Mouse (Mus musculus) cerebellum, adult 2 months (tissue): ENCODE results near the gene Cds1. TPM values are rescaled to one million over a fixed set of nuclear protein-coding genes. Genes with fewer than 3 reads are reported as not detected.

Experiments used
- DNase-seq, 2 experiments: peaks; one replicate each; pipeline ENCODE4 v3.0.0; 2021
- H3K27ac ChIP-seq: fragments of 200-500 bp; 2 replicates; pipeline ENCODE4 v1.5.1; 2012; ENCODE audit warnings: low read length, control low read depth, inconsistent platforms; ENCODE audit not compliant: insufficient read depth
- H3K27me3 ChIP-seq: fragments of 200-500 bp; 2 replicates; pipeline ENCODE4 v1.6.1; 2012; ENCODE audit warnings: inconsistent platforms, mild to moderate bottlenecking, low read length, moderate library complexity; ENCODE audit not compliant: control insufficient read depth, insufficient read depth
- H3K4me1 ChIP-seq: fragments of 200-500 bp; 2 replicates; pipeline ENCODE4 v1.6.1; 2011; ENCODE audit warnings: low read length; ENCODE audit not compliant: control insufficient read depth, insufficient read depth
- H3K4me3 ChIP-seq: fragments of 200-500 bp; replicated peaks from 2 replicates; pipeline ENCODE3; 2011; ENCODE audit warnings: mild to moderate bottlenecking, low read depth, low read length, control low read depth; ENCODE audit not compliant: insufficient read depth
- CTCF ChIP-seq: fragments of 200-500 bp; IDR thresholded peaks from 2 replicates; pipeline ENCODE4 v1.5.1; 2011; ENCODE audit warnings: low read depth, mild to moderate bottlenecking, control low read depth, low read length, moderate library complexity, borderline replicate concordance; ENCODE audit not compliant: insufficient read depth
- POLR2A ChIP-seq: fragments of 200-500 bp; IDR thresholded peaks from 2 replicates; pipeline ENCODE4 v1.6.1; 2011; ENCODE audit warnings: low read length, control low read depth, borderline replicate concordance; ENCODE audit not compliant: insufficient read depth
- WGBS: fragments of 180-500 bp; shearing (Covaris S2); methylation state at CpG from one replicate; pipeline ENCODE4 v1.1.7; 2018; 5-methylcytosine and 5-hydroxymethylcytosine counted together
- polyA plus RNA-seq: library from polyadenylated mRNA; depleted of rRNA; stranded (reverse); fragments of >200 nt; gene quantifications from 2 replicates; pipeline ENCODE4 v1.2.3, GENCODE M21; 2012

The Cds1 gene
- polyA plus RNA-seq, 1 experiment: 97.8 TPM

DNA sequence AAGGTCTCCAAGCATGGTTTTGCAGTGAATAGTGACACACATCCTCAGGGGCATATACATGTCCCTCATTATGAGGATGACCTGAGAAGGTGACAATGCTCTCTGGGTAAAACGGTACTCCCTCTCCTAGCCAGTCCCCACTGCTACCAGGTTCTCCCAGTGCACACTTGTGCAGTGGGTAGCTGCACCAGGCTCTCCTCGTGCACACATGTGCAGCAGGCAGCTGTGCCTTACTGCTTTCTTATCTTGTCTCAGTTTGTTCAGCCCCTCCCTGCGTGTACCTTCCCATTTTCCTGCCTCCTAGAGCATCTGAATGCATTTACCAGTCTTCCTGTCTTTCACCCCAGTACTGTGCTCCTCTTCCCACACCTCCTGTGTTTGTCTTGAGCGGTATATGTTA lies 27.7 kb downstream of the Cds1 start:
- H3K4me1 ChIP-seq: no peaks in the 10 kb centered on the region
- 79% methylated on average over 4 of the region's 4 CpGs for WGBS
- no peak for DNase-seq
- H3K27ac ChIP-seq: no peak overlapping the region
- no peak overlapping the region for H3K4me3 ChIP-seq
- H3K27me3 ChIP-seq: no peaks in the 10 kb centered on the region
- TF ChIP-seq POLR2A (no peak), CTCF (no peak)

DNA sequence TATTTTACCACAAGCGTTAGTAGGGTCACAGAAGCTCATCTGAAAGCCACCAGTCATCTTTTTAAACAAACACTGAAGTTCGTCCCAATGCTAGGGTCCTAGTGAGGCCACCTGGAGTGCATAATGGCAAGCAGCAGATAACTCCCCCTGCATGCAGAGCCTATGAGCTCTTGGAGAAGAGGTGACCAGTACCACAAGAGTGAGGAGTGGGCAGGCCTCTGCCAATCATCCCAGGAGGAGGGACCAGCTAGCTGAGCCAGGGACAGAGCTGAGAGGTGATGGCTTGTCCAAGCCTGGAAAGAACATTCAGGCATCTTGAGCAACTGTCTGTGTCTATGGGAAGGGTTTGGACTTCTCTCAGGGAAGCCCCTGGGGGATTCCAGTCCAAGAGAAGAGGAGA lies 37.0 kb downstream of the Cds1 start:
- DNase-seq: no peak
- Histone ChIP-seq H3K27me3 (no peaks in the 10 kb centered on the region), H3K4me3 (no peak overlapping the region), H3K27ac (no peak overlapping the region), H3K4me1 (no peaks in the 10 kb centered on the region)
- WGBS: 73% methylated on average over 2 of the region's 2 CpGs
- TF ChIP-seq CTCF (no peak), POLR2A (no peak)

- 86% methylated on average over 9 of the region's 9 CpGs for WGBS
Observed at GRCm38 (mm10) chr5:101802358-101803022, 37.6 kb downstream of the Cds1 start.

GRCm38 (mm10) chr5:101811296-101812169 lies 46.6 kb downstream of the Cds1 start:
- peak; percentile 53 to 77 for DNase-seq
- Histone ChIP-seq H3K4me1 (peaks cover 4% of the 10 kb centered on the region), H3K27me3 (no peaks in the 10 kb centered on the region), H3K27ac (no peak overlapping the region), H3K4me3 (no peak overlapping the region)
- peak; percentile 62 for TF ChIP-seq CTCF
- TF ChIP-seq POLR2A: no peak
- 55% methylated on average over 6 of the region's 6 CpGs for WGBS

More at GRCm38 (mm10) chr5:101802358-101803022, 37.6 kb downstream of the Cds1 start:
- Histone ChIP-seq H3K4me3 (no peak overlapping the region), H3K4me1 (no peaks in the 10 kb centered on the region), H3K27ac (no peak overlapping the region), H3K27me3 (no peaks in the 10 kb centered on the region)
- no peak for DNase-seq
- TF ChIP-seq CTCF: no peak
- no peak for TF ChIP-seq POLR2A

- no peak overlapping the region for H3K27ac ChIP-seq
- H3K27me3 ChIP-seq: no peaks in the 10 kb centered on the region
- 50% methylated on average over 7 of the region's 7 CpGs for WGBS
- no peak for DNase-seq
- TF ChIP-seq CTCF (no peak), POLR2A (no peak)
- no peak overlapping the region for H3K4me3 ChIP-seq
- H3K4me1 ChIP-seq: no peaks in the 10 kb centered on the region; the same call in 1 of the 2 replicates
Observed at GRCm38 (mm10) chr5:101816822-101817221, 51.9 kb downstream of the Cds1 start.

GRCm38 (mm10) chr5:101819216-101819615 lies 54.3 kb downstream of the Cds1 start:
- TF ChIP-seq POLR2A (no peak), CTCF (no peak)
- no peak for DNase-seq
- WGBS: 63% methylated on average over 10 of the region's 10 CpGs

DNA sequence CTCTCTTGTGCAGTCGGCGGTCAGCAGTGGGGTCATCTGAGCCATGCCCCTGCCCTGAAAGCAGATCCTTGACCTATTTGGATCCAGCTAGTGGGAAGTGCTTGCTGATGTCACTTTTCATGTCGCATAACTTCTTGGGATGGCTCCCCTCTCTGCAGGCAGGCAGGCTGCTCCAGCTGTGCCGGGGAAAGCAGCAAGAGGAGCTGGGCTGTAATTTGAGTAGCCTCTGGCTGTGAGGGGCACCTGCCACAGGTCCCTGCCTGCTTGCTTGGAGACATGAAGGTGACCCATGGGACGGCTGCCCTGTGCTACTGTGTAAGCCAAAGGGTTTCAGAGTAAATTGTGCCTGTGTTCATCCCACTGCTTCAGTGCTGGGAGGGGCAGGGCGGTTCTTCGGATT lies 54.9 kb downstream of the Cds1 start:
- Histone ChIP-seq H3K27ac (no peak overlapping the region), H3K27me3 (no peaks in the 10 kb centered on the region), H3K4me3 (no peak overlapping the region), H3K4me1 (no peaks in the 10 kb centered on the region)
- no peak for DNase-seq
- 40% methylated on average over 7 of the region's 7 CpGs for WGBS
- TF ChIP-seq POLR2A (no peak), CTCF (no peak)

More at GRCm38 (mm10) chr5:101819216-101819615, 54.3 kb downstream of the Cds1 start:
- H3K4me1 ChIP-seq: no peaks in the 10 kb centered on the region
- no peaks in the 10 kb centered on the region for H3K27me3 ChIP-seq
- H3K4me3 ChIP-seq: no peak overlapping the region
- H3K27ac ChIP-seq: no peak overlapping the region
